Mouse (Mus musculus) frontal cortex, postnatal 25 days (tissue): ENCODE measurements around the gene Hmg20b.

Source experiments
- DNase-seq, 2 experiments: peaks; one replicate each; pipeline ENCODE4 v3.0.0; 2022; ENCODE audit warnings: low spot score in 2 of 2

The Hmg20b gene

GRCm38 (mm10) chr10:81326858-81327257, 23.4 kb downstream of the Hmg20b start:
- DNase-seq, result no peak

DNA sequence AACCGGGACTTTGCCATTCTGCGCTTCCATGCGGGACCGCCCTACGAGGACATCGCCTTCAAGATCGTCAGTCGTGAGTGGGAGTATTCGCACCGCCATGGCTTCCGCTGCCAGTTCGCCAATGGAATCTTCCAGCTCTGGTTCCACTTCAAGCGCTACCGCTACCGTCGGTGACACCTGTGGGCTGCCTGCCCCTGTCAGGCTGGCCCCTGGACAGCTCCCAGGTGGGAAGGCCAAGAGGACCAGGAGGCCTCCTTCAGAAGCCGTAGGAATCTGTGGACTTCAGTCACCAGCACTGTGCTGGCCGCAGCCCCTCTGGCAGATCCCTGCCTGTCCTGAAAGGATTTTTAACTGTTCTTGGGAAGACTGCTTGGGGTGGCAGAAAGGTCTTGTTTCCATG, 24.5 kb downstream of the Hmg20b start:
- no peak for DNase-seq

GRCm38 (mm10) chr10:81325176-81325575, 25.1 kb downstream of the Hmg20b start:
- DNase-seq, result no peak

- DNase-seq, result no peak
Observed at GRCm38 (mm10) chr10:81323791-81324530, 26.3 kb downstream of the Hmg20b start.

GRCm38 (mm10) chr10:81323141-81323775, 27.0 kb downstream of the Hmg20b start:
- DNase-seq, result no peak

DNA sequence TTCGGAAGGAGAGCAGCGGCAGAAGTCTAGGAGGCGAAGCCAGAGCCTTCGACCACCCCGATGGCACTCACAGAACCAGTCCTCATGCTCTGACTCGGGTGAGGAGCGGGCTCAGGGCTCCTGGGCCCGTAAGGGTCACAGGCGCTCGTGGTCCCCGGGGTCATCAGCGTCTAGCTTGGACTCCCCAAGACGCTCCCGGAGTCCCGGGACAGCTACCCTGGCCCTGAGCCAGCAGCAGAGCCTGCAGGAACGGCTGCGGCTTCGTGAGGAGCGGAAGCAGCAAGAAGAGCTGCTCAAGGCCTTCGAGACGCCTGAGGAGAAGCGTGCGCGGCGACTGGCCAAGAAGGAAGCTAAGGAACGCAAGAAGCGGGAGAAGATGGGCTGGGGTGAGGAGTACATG, 27.8 kb downstream of the Hmg20b start:
- no peak for DNase-seq

DNA sequence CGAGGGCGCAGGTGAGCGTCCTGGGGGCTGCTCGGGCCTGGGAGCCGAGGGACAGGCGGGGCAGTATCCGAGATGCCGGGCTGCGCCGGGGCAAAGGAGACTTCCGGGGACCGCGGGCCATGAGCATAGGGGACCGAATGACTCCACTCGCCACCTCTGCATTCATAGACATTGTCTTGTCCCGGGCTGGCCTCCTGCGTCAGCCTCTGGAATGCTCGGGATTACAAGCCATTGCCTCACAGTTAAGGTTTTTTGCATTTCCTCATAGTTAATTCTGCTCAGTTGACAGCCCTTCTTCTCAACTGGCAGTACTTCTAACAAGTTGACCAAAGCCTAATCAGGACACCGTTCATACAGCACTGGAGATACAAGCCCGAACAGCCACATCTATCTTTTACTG, 28.8 kb downstream of the Hmg20b start:
- no peak for DNase-seq

DNA sequence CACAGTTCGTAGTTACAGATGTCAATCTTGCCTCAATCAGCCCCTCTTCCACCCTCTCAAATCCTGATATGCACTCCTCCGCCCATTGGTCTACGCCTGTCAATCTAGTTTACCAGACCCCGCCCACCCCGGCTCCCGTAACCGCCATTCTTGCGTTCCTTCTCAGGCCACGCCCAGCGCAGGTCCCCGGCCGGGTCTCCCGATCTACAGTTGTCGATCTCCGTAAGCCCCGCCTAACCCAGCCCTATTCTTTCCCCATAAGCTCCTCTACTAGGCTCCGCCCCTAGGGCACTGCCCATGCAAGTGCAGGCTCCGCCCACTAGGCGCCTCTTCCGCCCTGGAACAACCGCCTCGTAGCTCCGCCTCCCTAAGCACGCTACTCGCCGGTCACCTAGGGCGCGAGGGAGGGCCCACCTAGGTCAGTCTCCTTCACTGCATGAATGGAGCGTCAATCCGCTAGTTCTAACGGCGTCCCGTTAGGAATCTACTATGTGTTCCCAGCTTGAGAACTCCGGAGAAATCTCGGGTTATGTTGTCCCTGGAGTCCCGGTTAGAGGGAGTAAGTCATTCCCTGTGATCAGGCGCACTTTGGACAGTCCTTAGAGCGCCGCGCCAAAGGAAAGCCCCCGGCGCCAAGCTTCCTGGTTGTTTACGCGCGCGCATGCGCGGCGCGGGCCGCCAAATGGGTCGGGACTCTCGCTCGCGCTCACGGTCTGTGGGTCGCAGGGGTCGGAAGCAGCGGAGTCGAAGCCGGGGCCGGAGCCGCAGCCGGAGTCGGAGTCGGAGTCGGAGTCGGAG, 29.5 kb downstream of the Hmg20b start, which contains the start of gene Cactin:
Gene Cactin, plus strand, starts transcription at position 554 of the 798 bp plus-strand sequence.
- DNase-seq, result peak; percentile 94 to 98

DNA sequence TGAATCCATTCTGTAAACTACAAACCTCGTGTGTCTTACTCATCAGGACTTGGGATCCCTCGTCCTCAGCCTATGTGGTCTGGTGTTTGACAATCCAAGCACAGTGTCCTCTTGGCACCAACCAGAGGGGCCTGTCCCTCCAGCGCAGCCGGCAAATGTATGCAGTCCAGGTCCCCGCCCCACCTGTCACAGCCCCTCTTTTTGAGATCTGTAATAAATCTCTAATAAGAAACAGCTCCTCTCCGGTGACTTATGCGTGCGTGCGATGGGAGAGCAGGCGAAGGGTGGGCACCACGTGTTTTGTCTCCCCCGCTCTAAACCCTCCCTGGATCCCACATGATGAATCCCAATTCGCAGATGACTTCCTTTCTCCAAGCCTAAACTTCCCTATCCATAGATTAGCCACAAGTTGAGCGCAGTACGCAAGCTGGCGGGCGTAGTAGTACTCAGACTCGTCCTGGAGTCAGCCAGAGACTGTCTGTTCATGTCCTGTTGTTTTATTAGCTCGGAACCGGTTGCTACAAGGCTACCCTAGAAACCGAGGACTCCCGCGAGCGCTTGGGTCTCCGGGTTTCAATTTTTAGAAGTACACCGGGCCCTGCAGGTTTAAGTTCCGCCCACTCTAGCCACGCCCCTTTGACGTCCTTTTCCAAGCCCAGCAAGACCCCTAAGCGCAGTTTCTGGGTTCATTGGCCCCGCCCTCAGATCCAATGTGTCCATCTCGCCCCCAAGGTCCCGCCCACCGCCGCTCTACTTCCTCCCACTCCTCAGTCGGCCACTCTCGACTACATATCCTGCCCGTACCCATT, 30.3 kb downstream of the Hmg20b start:
- peak in 1 of 2 experiments; percentile 43 for DNase-seq

GRCm38 (mm10) chr10:81319330-81319699, 31.0 kb downstream of the Hmg20b start:
- DNase-seq, result no peak

GRCm38 (mm10) chr10:81318589-81319329, 31.5 kb downstream of the Hmg20b start:
- no peak for DNase-seq

DNA sequence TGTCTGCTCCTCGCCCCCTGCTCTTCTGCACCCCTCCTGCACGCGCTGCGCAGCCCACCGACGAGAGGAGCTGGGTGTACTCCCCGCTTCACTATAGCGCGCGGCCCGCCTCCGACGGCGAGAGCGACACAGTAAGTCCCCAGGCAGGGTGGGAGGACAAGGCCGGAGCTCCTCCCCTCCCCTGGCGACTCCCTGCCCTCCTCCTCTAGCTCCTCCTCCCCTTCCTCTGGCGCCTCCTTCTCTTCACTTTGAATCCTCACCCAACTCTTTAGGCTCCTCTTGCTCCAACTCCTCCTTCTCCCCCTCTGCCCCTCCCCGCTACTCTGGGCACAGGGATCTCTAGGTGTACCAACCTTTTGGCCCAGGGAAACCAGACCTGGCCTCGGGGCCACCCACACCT, 33.0 kb downstream of the Hmg20b start:
- no peak for DNase-seq

DNA sequence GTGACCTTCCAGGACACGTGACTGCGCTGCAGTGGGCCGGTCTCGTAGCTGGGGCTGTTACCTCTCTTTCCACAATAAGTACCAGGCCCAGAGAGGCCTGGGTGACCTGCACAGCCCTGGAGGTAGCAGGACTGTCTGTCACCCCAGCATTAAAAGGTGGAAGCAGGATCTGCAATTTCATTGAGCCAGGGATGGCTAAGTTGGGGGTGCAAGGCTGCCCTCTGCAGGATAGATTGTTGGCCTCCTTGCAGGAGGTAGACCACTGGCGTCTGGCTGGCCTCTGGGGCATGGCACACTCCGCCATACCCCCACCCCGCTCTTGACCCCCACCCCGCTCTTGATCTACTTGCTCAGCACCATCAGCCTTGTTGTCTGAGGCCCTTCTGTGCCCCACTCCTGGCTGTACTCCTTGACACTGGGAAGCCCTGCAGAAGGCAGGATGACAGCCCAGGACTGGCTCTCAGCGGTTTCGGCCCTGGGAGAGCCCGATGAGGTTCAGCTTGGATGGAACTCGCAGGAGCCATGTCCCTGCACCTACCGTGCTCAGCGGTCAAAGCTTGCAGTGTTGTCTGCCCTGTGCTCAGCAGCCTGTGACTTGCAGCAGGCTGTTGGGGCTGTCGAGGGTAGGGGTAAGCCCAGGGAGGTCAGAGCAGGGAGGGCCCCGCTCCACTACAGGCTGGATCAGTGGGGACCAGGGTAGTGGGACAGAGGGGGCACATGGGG, 33.8 kb downstream of the Hmg20b start:
- no peak for DNase-seq

GRCm38 (mm10) chr10:81315587-81315986, 34.7 kb downstream of the Hmg20b start:
- DNase-seq, result no peak

GRCm38 (mm10) chr10:81314201-81314600, 36.1 kb downstream of the Hmg20b start:
- no peak for DNase-seq

DNA sequence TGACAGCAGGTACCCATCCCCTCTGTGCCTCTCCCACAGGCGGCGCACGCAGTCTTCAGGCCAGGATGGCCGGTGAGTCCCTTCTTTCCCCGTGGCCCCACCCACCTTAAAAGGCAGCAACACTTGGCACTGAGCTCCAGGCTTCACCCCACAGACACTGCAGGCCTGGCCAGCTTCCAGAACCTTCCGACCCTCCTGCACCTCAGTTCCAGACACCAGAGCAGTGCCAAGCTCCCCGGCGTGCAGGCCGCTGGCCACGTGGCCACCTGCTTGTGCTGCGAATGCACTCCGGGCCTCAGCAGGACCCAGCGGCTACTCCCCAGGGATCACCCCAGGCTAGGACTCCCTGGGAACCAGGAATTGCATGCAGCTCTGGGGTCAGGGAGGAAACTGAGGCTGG, 36.7 kb downstream of the Hmg20b start:
- no peak for DNase-seq

DNA sequence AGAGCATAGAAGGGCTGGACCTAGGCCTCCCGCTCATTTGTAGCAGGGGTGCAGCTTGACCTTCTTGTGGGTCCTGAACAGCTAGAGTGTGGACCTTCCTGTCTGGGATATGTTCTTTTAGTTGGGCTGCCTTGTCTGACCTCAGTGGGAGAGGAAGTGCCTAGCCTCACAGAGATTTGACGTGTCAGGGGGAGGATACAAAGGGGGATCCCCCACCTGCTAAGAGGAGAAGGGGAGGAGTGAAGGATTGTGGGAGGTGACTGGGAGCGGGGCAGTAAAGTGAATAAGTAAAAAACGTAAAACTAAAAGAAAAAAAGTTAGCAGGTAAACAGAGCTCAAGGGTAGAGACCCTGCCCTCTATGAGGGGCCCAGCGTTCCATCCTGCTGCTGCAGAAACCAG, 40.7 kb downstream of the Hmg20b start:
- DNase-seq, result no peak

- DNase-seq, result no peak
Observed at GRCm38 (mm10) chr10:81306837-81307682, 43.2 kb downstream of the Hmg20b start.

- DNase-seq, result no peak
Observed at GRCm38 (mm10) chr10:81306173-81306668, 44.1 kb downstream of the Hmg20b start.
